Mouse (Mus musculus) G1E (cell line): Measurements from ENCODE around the gene Exoc3l2.

ENCODE experiments used
- CTCF ChIP-seq: IDR thresholded peaks from 2 replicates; pipeline ENCODE4 v1.5.1; 2012; ENCODE audit warnings: low read depth, low read length, inconsistent platforms, mixed read lengths
- GATA1 ChIP-seq: IDR thresholded peaks from 2 replicates; pipeline ENCODE4 v1.6.1; 2012; ENCODE audit warnings: borderline replicate concordance, low read length, inconsistent platforms, mixed read lengths
- POLR2AphosphoS5 ChIP-seq: IDR thresholded peaks from 2 replicates; pipeline ENCODE4 v1.6.1; 2012; ENCODE audit warnings: low read depth, low read length, inconsistent platforms; ENCODE audit not compliant: insufficient replicate concordance
- TAL1 ChIP-seq: conservative IDR thresholded peaks from 2 replicates; pipeline ENCODE4 v1.6.1; 2012; ENCODE audit warnings: low read depth, low read length, inconsistent platforms, mixed read lengths

GRCm38 (mm10) chr7:19496214-19496555 lies 33.1 kb downstream of the Exoc3l2 start:
- TF ChIP-seq TAL1 (no peak), CTCF (no peak), GATA1 (no peak), POLR2AphosphoS5 (no peak)
